Mouse (Mus musculus) midbrain, embryonic 11.5 days (tissue): ENCODE data around the gene Smtnl2. TPM values are rescaled to one million over a fixed set of nuclear protein-coding genes. Genes with fewer than 3 reads are reported as not detected.

Source experiments
- ATAC-seq: fragments of 200-750 bp; cut with Nextera tagmentation; 2 replicates; pipeline ENCODE4 v1.8.0; 2017; ENCODE audit warnings: moderate TSS enrichment, moderate library complexity; ENCODE audit not compliant: low FRiP score
- DNase-seq: peaks from one replicate; pipeline ENCODE4 v3.0.0; 2015; ENCODE audit warnings: low spot score; ENCODE audit errors: missing footprints
- H3K27ac ChIP-seq: fragments of 300-500 bp; sonication (generic); 2 replicates; pipeline ENCODE4 v1.5.1; 2014; ENCODE audit warnings: low read depth, low read length
- H3K27me3 ChIP-seq: fragments of 300-500 bp; sonication (generic); 2 replicates; pipeline ENCODE4 v1.6.1; 2014; ENCODE audit warnings: mild to moderate bottlenecking, low read length, moderate library complexity, mixed read lengths; ENCODE audit not compliant: control insufficient read depth, insufficient read depth
- H3K36me3 ChIP-seq: fragments of 300-500 bp; sonication (generic); 2 replicates; pipeline ENCODE4 v1.6.1; 2014; ENCODE audit warnings: mild to moderate bottlenecking, low read length, moderate library complexity, mixed read lengths; ENCODE audit not compliant: control insufficient read depth, insufficient read depth
- H3K4me1 ChIP-seq: fragments of 300-500 bp; sonication (generic); 2 replicates; pipeline ENCODE4 v1.6.1; 2014; ENCODE audit warnings: low read length; ENCODE audit not compliant: control insufficient read depth, insufficient read depth
- H3K4me2 ChIP-seq: fragments of 300-500 bp; sonication (generic); 2 replicates; pipeline ENCODE4 v1.6.1; 2014; ENCODE audit warnings: mild to moderate bottlenecking, moderate library complexity
- H3K4me3 ChIP-seq: fragments of 300-500 bp; sonication (generic); 2 replicates; pipeline ENCODE4 v1.5.1; 2014; ENCODE audit warnings: low read depth, low read length
- H3K9ac ChIP-seq: fragments of 300-500 bp; sonication (generic); 2 replicates; pipeline ENCODE4 v1.6.1; 2014; ENCODE audit warnings: low read length
- H3K9me3 ChIP-seq: fragments of 300-500 bp; sonication (generic); 2 replicates; pipeline ENCODE4 v1.6.1; 2016; ENCODE audit warnings: low read length; ENCODE audit not compliant: control insufficient read depth
- WGBS: fragments of 180-500 bp; shearing (Covaris S2); extraction: QIAGEN DNeasy Blood & Tissue Kit; methylation state at CpG from one replicate; pipeline ENCODE4 v1.1.7; 2014; 5-methylcytosine and 5-hydroxymethylcytosine counted together
- polyA plus RNA-seq: library from polyadenylated mRNA; unstranded; fragments of >200 nt; fragmentation: Nextera tagmentation; extraction: Ambion mirVana; gene quantifications from 2 replicates; pipeline ENCODE4 v1.2.1, GENCODE M21; 2014

Gene Smtnl2
- polyA plus RNA-seq, 1 experiment from 2014 or later, result 4.1 TPM

DNA sequence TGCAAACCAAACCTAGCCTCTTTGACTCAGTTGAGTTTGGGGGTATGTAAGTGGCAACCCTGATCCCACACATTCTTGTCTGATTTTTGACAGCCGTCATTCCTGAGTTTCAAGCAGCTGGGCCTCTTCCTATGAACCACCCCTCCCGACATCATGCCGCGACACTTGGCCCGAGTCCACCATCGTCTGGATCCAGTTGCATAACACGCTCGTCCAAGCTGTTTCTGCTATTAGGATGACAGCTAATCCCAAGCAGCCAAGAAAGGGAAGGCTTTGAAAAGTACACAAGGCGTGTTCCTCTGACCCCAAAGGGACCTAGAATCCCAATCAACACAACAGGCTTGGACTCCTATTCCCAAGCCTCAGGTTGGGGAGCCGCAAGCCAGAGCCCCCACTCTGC lies 14.4 kb downstream of the Smtnl2 start:
- DNase-seq (peak; percentile 41), ATAC-seq (no peak)
- Histone ChIP-seq H3K4me2 (no peak overlapping the region), H3K27me3 (no peaks in the 10 kb centered on the region), H3K27ac (no peak overlapping the region), H3K4me3 (no peak overlapping the region), H3K9me3 (no peaks in the 10 kb centered on the region), H3K36me3 (no peaks in the 10 kb centered on the region), H3K9ac (no peak overlapping the region), H3K4me1 (no peaks in the 10 kb centered on the region)
- 88% methylated on average over 10 of the region's 10 CpGs for WGBS

DNA sequence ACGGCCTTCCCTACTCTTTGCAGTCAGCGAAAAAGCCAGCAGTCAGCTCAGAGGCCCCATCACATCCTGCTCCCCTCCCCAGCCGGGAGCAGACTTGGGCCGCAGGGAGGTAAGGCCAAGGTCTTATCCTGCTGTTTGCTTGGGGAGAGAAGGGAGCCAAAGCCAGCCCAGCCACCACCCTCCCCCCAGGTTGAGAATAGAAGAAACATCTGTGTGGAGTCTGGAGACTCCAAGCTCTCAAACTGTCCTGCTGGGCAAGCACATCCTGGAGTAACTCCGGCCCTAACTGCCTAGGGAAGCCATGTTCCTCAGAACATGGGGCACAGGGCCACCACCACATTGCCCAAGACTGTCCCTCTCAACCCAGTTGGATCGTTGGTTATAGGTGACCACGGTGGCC lies 14.9 kb downstream of the Smtnl2 start:
- Histone ChIP-seq H3K9me3 (no peaks in the 10 kb centered on the region), H3K27me3 (no peaks in the 10 kb centered on the region), H3K9ac (no peak overlapping the region), H3K36me3 (no peaks in the 10 kb centered on the region), H3K27ac (no peak overlapping the region), H3K4me1 (no peaks in the 10 kb centered on the region), H3K4me3 (no peak overlapping the region), H3K4me2 (no peak overlapping the region)
- 89% methylated on average over 7 of the region's 7 CpGs for WGBS
- DNase-seq, result peak; percentile 4
- ATAC-seq, result no peak

DNA sequence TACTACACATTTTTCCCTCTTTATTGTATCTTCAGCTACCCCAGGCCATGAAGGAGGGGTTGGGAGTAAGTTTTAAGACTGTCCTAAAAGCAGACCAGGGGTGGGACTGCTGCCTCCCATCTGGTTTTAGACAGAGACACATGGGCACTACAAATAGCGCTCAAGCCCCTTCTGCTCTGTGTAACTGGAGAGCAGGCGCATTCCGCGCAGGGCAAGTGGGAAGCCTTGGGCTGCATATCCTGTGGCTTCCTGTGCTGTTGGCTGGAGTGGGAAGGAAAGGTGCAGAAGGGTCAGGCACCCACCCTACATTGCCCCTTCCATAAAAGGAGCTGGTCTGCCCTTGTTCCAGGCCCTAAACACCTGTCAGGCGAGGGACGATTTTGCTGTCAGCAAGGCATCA lies 15.9 kb downstream of the Smtnl2 start:
- no peak overlapping the region for H3K27ac ChIP-seq
- H3K4me1 ChIP-seq, result no peaks in the 10 kb centered on the region
- 89% methylated on average over 6 of the region's 6 CpGs for WGBS
- H3K36me3 ChIP-seq, result no peaks in the 10 kb centered on the region
- H3K9ac ChIP-seq, result no peak overlapping the region
- H3K9me3 ChIP-seq, result no peaks in the 10 kb centered on the region
- ATAC-seq (no peak), DNase-seq (peak; percentile 19)
- no peak overlapping the region for H3K4me2 ChIP-seq
- H3K27me3 ChIP-seq, result no peaks in the 10 kb centered on the region
- H3K4me3 ChIP-seq, result no peak overlapping the region

- WGBS, result 78% methylated on average over 2 of the region's 2 CpGs
- H3K4me1 ChIP-seq, result no peaks in the 10 kb centered on the region
- no peak overlapping the region for H3K4me3 ChIP-seq
- ATAC-seq (no peak), DNase-seq (peak; percentile 53)
- H3K36me3 ChIP-seq, result no peaks in the 10 kb centered on the region
- no peak overlapping the region for H3K27ac ChIP-seq
- no peak overlapping the region for H3K4me2 ChIP-seq
- H3K9ac ChIP-seq, result no peak overlapping the region
- H3K27me3 ChIP-seq, result no peaks in the 10 kb centered on the region
- H3K9me3 ChIP-seq, result no peaks in the 10 kb centered on the region
Measured at GRCm38 (mm10) chr11:72394694-72395093, 16.8 kb downstream of the Smtnl2 start.

DNA sequence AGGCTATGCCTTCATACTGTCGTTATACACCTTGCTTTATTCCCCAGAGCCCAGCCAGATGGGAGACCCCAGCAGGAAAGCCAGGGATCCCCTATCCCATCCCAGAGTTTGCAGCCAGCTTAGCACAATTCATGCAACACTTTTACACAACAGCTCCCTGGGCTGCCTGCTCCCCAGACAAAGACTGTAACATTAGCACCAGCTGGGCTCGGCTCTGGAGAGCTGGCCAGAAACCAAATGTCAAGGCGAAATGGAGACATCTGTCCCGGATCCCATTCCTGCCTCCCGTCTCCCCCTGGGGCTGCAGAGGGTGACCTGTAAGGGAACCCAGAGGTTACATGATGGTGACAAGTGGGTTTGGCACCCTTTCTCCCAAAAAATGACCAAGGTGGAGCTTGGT lies 17.8 kb downstream of the Smtnl2 start:
- peak; percentile 26 for DNase-seq
- Histone ChIP-seq H3K27ac (no peak overlapping the region), H3K4me3 (no peak overlapping the region), H3K9ac (no peak overlapping the region), H3K9me3 (no peaks in the 10 kb centered on the region), H3K4me2 (no peak overlapping the region), H3K4me1 (no peaks in the 10 kb centered on the region), H3K27me3 (no peaks in the 10 kb centered on the region), H3K36me3 (no peaks in the 10 kb centered on the region)
- no peak for ATAC-seq
- 73% methylated on average over 5 of the region's 5 CpGs for WGBS

DNA sequence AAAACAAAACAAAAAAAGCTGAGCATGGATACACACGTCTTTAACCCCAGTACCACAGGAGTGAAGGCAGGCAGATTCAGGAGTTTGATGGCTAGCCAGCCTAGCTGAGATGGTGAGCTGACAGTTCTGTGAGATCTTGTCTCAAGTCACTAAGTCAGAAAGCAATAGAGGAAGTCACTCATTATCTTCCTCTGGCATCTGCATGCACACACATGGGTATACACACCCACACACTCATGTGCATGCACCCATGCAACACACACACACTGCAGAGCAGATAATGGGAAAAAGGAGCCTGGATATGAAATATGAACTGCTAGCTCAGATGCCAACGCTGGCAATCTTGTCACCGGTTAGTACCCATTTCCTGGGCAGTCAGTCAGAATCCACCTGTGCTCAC lies 18.3 kb downstream of the Smtnl2 start:
- Histone ChIP-seq H3K27ac (no peak overlapping the region), H3K36me3 (no peaks in the 10 kb centered on the region), H3K9ac (no peak overlapping the region), H3K27me3 (no peaks in the 10 kb centered on the region), H3K4me1 (no peaks in the 10 kb centered on the region), H3K9me3 (no peaks in the 10 kb centered on the region), H3K4me2 (no peak overlapping the region), H3K4me3 (no peak overlapping the region)
- ATAC-seq (no peak), DNase-seq (peak; percentile 33)
- WGBS, result 97% methylated on average over 3 of the region's 3 CpGs

- ATAC-seq (no peak), DNase-seq (no peak)
- H3K4me3 ChIP-seq, result no peak overlapping the region
- no peak overlapping the region for H3K27ac ChIP-seq
- no peaks in the 10 kb centered on the region for H3K36me3 ChIP-seq
- H3K4me1 ChIP-seq, result no peaks in the 10 kb centered on the region
- no peaks in the 10 kb centered on the region for H3K9me3 ChIP-seq
- 92% methylated on average over 13 of the region's 13 CpGs for WGBS
- no peaks in the 10 kb centered on the region for H3K27me3 ChIP-seq
- no peak overlapping the region for H3K4me2 ChIP-seq
- no peak overlapping the region for H3K9ac ChIP-seq
Measured at GRCm38 (mm10) chr11:72391181-72391580, 20.3 kb downstream of the Smtnl2 start.

DNA sequence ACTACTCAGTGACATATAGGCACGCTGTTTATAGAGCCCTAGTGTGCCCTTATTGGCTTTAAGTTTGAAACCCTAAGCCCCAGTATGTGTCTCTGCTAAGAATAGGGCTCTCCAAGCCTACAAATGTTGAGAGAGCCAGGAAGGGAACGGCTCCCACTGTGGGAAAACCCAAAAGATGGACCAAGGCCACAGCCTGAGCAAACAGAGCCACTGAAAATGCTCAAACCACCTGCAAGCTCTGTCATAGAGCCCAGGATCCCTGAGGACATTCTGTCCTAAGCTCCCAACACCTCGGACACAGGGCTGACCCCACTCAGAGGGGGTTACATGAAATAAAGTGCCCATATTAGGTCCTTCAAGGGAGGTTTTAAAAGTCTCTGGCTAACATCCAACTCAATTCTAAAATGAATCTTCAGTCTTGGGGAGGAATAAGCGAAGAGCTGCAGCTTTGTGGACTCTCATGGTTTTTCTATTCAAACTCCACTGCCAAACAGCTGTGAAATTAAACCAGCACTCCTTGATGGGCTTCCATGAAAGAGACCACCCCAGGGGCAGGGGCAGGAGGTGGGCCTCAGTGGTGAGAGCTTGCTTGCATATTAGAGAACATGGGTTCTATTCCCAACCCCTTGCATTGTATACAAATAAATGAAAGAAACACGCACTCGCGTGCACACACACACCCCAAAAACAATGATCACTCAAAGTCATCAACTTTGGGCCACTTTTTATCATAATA lies 21.9 kb downstream of the Smtnl2 start:
- H3K27ac ChIP-seq, result no peak overlapping the region

DNA sequence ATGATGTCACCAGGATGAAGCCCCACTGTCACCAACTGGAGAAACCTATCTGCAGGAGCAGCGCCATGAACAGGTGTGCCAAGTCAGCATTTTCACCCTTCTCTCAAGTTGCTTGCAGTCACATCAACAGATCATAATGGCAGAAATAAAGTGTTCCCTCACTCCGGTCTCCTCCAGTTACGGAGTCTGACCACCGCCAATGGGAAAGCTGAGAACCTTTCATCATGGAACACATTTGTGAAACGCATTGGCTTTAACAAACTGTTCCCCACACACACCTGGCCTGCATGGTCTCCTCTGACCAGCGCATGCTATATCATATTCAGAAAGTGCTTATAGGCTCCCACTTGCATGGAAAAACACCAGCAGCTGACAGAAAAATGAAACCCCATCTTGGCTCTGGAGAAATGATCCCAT lies 23.4 kb downstream of the Smtnl2 start:
- DNase-seq, result no peak
- Histone ChIP-seq H3K4me1 (no peaks in the 10 kb centered on the region), H3K9ac (no peak overlapping the region), H3K9me3 (no peaks in the 10 kb centered on the region), H3K4me3 (no peak overlapping the region), H3K27ac (no peak overlapping the region), H3K4me2 (no peak overlapping the region), H3K27me3 (no peaks in the 10 kb centered on the region), H3K36me3 (no peaks in the 10 kb centered on the region)
- no peak for ATAC-seq
- 94% methylated on average over 6 of the region's 6 CpGs for WGBS

More for the DNA sequence above, 21.9 kb downstream of the Smtnl2 start:
- H3K9me3 ChIP-seq, result no peaks in the 10 kb centered on the region
- no peaks in the 10 kb centered on the region for H3K27me3 ChIP-seq
- WGBS, result 90% methylated on average over 7 of the region's 7 CpGs
- no peaks in the 10 kb centered on the region for H3K4me1 ChIP-seq
- H3K9ac ChIP-seq, result no peak overlapping the region
- no peak overlapping the region for H3K4me3 ChIP-seq
- H3K36me3 ChIP-seq, result no peaks in the 10 kb centered on the region
- DNase-seq, result no peak
- H3K4me2 ChIP-seq, result no peak overlapping the region
- no peak for ATAC-seq
